Comparison of ENCODE assay signal across 20 mouse cellular contexts in the genomic region with DNA sequence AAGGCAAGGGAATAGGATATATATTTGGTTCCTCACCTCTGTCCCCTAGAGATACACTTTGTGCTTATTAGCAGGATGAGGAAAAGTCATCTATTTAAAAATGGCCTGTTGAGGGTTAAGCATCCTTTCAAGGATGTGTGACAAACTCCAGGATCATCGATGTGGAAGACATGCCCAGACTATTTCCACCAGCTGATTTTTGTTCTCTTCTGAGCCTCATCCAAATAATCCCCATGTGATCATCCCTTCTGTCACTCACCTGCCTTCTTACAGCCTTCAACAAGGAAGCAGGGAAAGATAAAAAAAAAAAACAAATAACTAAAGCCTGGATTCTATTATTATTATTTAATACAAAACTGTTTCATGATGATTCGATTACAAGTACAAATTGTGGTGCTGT. TPM values are rescaled to one million over a fixed set of nuclear protein-coding genes. Genes with fewer than 3 reads are reported as not detected.
DNase-seq lines count a peak whose midpoint lies in the region; TF ChIP-seq lines count a peak whose summit lies in the region.
"Had no signal": no experiment of that assay in that cellular context is flagged by ENCODE, and none has a peak within 500 bp of the region (broad histone marks: within the 10 kb centered on the region; RNA-seq: fewer than 3 reads in every experiment).

No protein-coding gene starts in this region.

- H3K9me3 ChIP-seq in limb, embryonic 10.5 days (replicated peaks), result no peaks in the 10 kb centered on the region
- H3K9me3 ChIP-seq: forebrain, embryonic 13.5 days; hindbrain, embryonic 13.5 days had no signal

- H3K4me1 ChIP-seq in limb, embryonic 10.5 days, result no peaks in the 10 kb centered on the region
- H3K4me1 ChIP-seq: forebrain, embryonic 10.5 days; forebrain, embryonic 13.5 days had no signal

- no peaks in the 10 kb centered on the region for H3K36me3 ChIP-seq in limb, embryonic 10.5 days
- H3K36me3 ChIP-seq: forebrain, embryonic 10.5 days; G1E; hindbrain, embryonic 13.5 days had no signal

- intact Hi-C loops in left cerebral cortex, adult 2 months (cut with DNase I), result no loop called here

- peak overlapping the region; percentile 37; the same call in 1 of the 2 replicates for H3K27ac ChIP-seq in left cerebral cortex, adult 2 months
- H3K27ac ChIP-seq in limb, embryonic 10.5 days, result no peak overlapping the region
- H3K27ac ChIP-seq: forebrain, embryonic 10.5 days; forebrain, embryonic 13.5 days; gastrocnemius, adult 2 months; hindbrain, embryonic 13.5 days had no signal

- no peak for TF ChIP-seq CTCF in left cerebral cortex, adult 2 months (IDR thresholded peaks at IDR 0.05)

- no peaks in the 10 kb centered on the region for H3K27me3 ChIP-seq in limb, embryonic 10.5 days (ENCODE audit: low read depth, poor library complexity, severe bottlenecking)
- H3K27me3 ChIP-seq: CH12.LX; forebrain, embryonic 13.5 days; hindbrain, embryonic 13.5 days had no signal

- H3K4me3 ChIP-seq in left cerebral cortex, adult 2 months, result no peak overlapping the region
- H3K4me3 ChIP-seq in limb, embryonic 10.5 days, result no peak overlapping the region
- H3K4me3 ChIP-seq: forebrain, embryonic 10.5 days; forebrain, embryonic 13.5 days; gastrocnemius, adult 2 months; hindbrain, embryonic 13.5 days had no signal

- WGBS in limb, embryonic 10.5 days, result 79% methylated on average over 2 of the region's 2 CpGs

- DNase-seq in cerebellum, postnatal 14 days, result peak; percentile 18 to 58
- no peak for DNase-seq in cerebellum, adult 11 months
- DNase-seq in left cerebral cortex, adult 2 months (ENCODE audit: extremely low spot score in 1 of 2, low spot score in 2 of 2), result no peak
- DNase-seq in left cerebral cortex, adult 11 months (ENCODE audit: low spot score), result no peak
- DNase-seq in brain, adult 2 months (ENCODE audit: low read depth, low spot score), result peak; percentile 16
- no peak for DNase-seq in limb, embryonic 10.5 days (ENCODE audit: low spot score)
- DNase-seq: adrenal gland, postnatal 10 days; adrenal gland, postnatal 36 days; B cell, adult 2 months; cerebellum, adult 18-20 months; cerebellum, adult 9-11 months; gastrocnemius, adult 2 months; gastrocnemius, postnatal 14 days; heart, adult 11 months had no signal

RNA-seq across cellular contexts. Expression of a gene that starts 44.0 kb away (rescaled TPM):
- total RNA-seq in left cerebral cortex, adult 2 months (2021), result 100 to 1,000 TPM; 313 to 328 TPM
- polyA plus RNA-seq in limb, embryonic 10.5 days (2016; fragmentation: Nextera tagmentation; extraction: Ambion mirVana), result 0.01 and 0.06 TPM in 2 replicates
- total RNA-seq: CH12.LX had no signal
- polyA plus RNA-seq: G1E, Patski had no signal

Comparison
In these comparisons a context has a peak if more than half of its experiments do, and no peak if none do; other contexts are left out.
1. DNase-seq: peak in cerebellum, postnatal 14 days (2 of 2) and brain, adult 2 months (single experiment); none in cerebellum, adult 11 months (single experiment), left cerebral cortex, adult 2 months (0 of 2), left cerebral cortex, adult 11 months (single experiment) and limb, embryonic 10.5 days (single experiment).